ENCODE assay signal across 28 mouse cellular contexts in the genomic region with DNA sequence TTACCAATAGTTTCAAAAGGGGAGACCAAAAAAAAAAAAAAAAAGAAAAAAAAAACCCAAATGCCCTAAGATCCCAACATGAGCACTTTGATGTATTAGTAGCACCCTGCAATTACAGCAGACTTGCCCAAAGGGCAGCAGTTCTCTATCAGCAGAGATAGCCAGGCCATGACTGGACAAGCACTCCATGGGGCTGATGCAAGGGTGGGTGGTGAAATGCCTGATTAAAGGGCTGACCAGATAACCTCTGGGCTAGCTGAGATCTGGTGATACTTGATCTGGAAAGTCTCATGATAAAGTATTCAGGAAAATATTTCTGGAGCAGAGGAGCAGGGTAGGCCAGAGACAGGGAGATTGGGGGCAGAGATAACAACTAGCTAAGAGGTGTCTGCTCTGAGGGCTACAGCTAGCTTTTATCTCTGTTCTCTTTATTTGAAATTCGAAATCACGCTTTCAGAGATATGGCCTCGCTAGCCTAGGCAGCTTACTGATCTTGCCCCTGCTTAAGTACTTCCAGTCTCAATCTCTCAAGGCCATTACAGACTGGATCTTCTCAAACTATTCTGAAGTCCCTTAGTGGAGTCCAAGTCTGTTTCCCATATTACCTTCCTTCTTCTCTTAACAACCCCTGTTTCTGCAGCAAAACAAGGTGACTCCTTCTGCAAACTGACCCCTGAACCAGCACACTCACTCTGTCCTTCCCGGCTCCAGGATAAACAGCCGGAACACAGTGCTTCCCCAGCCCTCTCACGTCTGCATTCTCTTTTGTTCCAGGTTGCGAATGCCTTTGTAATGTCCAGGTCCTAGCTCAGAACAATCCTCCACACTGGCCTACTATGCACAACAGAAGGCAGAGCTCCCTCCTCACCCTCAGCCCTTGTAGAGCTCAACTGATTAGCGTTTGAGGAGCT. TPM values are rescaled to one million over a fixed set of nuclear protein-coding genes. Genes with fewer than 3 reads are reported as not detected.
"Had no signal": no experiment of that assay in that cellular context is flagged by ENCODE, and none has a peak within 500 bp of the region (broad histone marks: within the 10 kb centered on the region; RNA-seq: fewer than 3 reads in every experiment).

No protein-coding gene starts in this region.

- H3K4me1 ChIP-seq: intestine, embryonic 15.5 days; limb, embryonic 10.5 days; limb, embryonic 13.5 days; midbrain, embryonic 13.5 days; neural tube, embryonic 12.5 days; stomach, embryonic 15.5 days had no signal

- H3K27ac ChIP-seq: intestine, embryonic 15.5 days; kidney, embryonic 15.5 days; limb, embryonic 10.5 days; limb, embryonic 13.5 days; midbrain, embryonic 13.5 days; neural tube, embryonic 12.5 days; neural tube, embryonic 15.5 days; stomach, embryonic 15.5 days had no signal

- H3K9ac ChIP-seq: intestine, embryonic 15.5 days; kidney, embryonic 15.5 days; limb, embryonic 13.5 days; midbrain, embryonic 13.5 days; neural tube, embryonic 12.5 days; neural tube, embryonic 15.5 days; stomach, embryonic 15.5 days had no signal

- DNase-seq: kidney, adult 11 months; kidney, adult 8-10 months; kidney, postnatal 10 days; kidney, postnatal 4 days; lung, adult 2 months; lung, postnatal 14 days; lung, postnatal 4 days; right cerebral cortex, adult 18-20 months; right cerebral cortex, postnatal 14 days; right cerebral cortex, postnatal 4 days; thymus, postnatal 25 days had no signal

- H3K9me3 ChIP-seq: intestine, embryonic 15.5 days; kidney, embryonic 15.5 days; limb, embryonic 10.5 days; limb, embryonic 13.5 days; midbrain, embryonic 13.5 days; neural tube, embryonic 12.5 days; neural tube, embryonic 15.5 days; stomach, embryonic 15.5 days had no signal

- H3K27me3 ChIP-seq: intestine, embryonic 15.5 days; midbrain, embryonic 13.5 days; neural tube, embryonic 12.5 days; neural tube, embryonic 15.5 days; stomach, embryonic 15.5 days had no signal

- H3K4me3 ChIP-seq: intestine, embryonic 15.5 days; kidney, embryonic 15.5 days; limb, embryonic 10.5 days; limb, embryonic 13.5 days; midbrain, embryonic 13.5 days; neural tube, embryonic 12.5 days; neural tube, embryonic 15.5 days; stomach, embryonic 15.5 days had no signal

- H3K36me3 ChIP-seq: intestine, embryonic 15.5 days; kidney, embryonic 15.5 days; limb, embryonic 10.5 days; limb, embryonic 13.5 days; neural tube, embryonic 12.5 days; stomach, embryonic 15.5 days had no signal

- H3K4me2 ChIP-seq: intestine, embryonic 15.5 days; kidney, embryonic 15.5 days; limb, embryonic 13.5 days; midbrain, embryonic 13.5 days; neural tube, embryonic 12.5 days; neural tube, embryonic 15.5 days; stomach, embryonic 15.5 days had no signal

- ATAC-seq: intestine, embryonic 15.5 days; midbrain, embryonic 13.5 days had no signal

RNA-seq across cellular contexts. Expression of a gene that starts 49.9 kb away (rescaled TPM):
- total RNA-seq: megakaryocyte, adult 5-6 weeks had no signal
- polyA plus RNA-seq: limb, embryonic 10.5 days; limb, embryonic 13.5 days had no signal

RNA-seq across cellular contexts. Expression of a gene that starts 57.4 kb away (rescaled TPM):
- total RNA-seq: layer of hippocampus, adult 18-20 months; layer of hippocampus, postnatal 14 days; left cerebral cortex, adult 8-10 months; left cerebral cortex, postnatal 25 days; liver, adult 2 months; megakaryocyte, adult 5-6 weeks; midbrain, postnatal 0 days had no signal
- polyA plus RNA-seq: intestine, embryonic 15.5 days; kidney, embryonic 15.5 days; limb, embryonic 10.5 days; limb, embryonic 13.5 days; liver, adult 2 months; lung, adult 2 months; lung, embryonic 16.5 days; midbrain, embryonic 13.5 days; midbrain, postnatal 0 days; neural tube, embryonic 12.5 days; neural tube, embryonic 15.5 days; stomach, embryonic 15.5 days; thymus, postnatal 0 days had no signal
